Mouse (Mus musculus): Measurements from ENCODE around the gene Cotl1. TPM values are rescaled to one million over a fixed set of nuclear protein-coding genes. Genes with fewer than 3 reads are reported as not detected.

The Cotl1 gene
- 958 and 1,043 TPM in 2 replicates for total RNA-seq (2023)

DNA sequence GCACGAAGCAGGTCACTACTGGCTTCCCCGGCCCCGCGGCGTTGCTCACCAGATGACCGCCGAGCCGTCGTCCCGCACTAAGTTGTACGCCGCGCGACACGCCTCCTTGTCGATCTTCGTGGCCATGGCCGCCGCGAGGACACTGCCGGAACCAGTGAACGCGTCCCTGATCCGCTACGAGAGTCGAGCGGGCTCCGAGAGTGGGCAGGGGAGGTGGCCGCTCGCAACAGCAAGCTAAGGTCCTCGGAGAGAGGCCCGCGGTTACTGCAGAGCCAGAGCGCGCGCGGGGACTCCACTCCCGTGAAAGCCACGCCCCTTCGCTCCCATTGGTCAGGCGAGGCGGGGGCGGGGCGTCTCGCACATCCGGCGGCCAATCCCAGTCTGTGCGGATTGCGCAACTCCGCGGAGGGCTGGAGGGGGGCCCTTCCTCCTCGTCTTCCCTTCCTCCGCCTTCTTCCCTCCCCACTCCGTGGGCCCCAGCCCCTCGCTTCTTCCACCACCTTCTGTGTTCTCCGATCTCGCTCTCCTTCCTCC is at the start of gene Cotl1:
Gene Cotl1, minus strand, starts transcription at position 270 of the 534 bp plus-strand sequence.

DNA sequence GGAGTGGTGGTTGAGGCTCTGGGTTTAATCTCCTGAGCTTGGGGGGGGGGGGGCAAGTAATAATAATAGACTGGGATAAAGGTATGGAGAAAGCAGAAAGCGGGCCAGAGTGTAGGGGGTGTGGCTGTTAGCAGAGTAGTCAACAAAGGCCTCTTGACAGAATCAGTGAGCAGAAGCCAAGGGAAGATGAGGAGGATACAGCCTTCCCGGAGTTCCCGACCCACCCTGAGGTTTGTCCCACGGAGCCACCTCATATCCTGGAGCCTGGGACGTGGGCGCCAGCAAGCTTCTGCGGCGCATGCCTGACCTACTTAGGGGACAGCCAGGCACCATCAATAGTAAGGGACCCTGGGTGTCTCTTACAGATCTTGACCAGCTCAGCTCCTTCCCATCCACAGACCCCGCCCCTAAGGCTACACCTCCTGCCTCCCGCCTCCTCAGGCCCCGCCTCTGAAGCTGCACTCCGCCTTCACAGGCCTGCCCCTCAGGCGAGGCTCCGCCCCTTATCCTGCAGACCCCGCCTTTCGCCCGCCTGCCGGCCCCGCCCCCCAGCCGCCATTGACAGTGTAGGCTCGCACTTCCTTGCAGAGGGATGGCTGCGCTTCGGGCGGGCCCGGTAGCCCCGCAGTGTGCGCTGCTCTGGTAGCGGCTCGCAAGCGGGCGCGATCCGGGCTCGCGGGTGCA is 21.5 kb upstream of the Cotl1 start, which contains the start of gene Klhl36:
Gene Klhl36, plus strand, starts transcription at position 561 of the 684 bp plus-strand sequence.

DNA sequence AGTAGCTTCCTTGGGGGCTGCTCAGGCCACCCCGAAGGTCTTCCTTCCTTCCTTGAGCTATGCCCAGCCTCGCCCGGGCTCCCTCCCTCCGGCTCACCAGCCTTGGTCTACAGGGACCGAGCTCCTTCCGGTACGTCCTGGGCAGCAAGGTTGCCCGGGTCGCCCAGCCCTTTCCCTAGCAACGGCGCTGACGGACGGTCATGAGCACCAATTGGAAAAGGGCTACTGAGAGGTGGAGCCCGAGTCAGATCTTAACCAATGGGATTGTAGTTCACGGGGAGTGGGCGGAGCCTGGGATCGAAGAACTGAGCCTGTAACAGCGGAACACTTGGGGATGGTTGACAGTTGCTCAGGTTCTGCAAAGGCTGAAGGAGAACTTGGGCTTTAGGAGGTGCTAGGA is 62.1 kb downstream of the Cotl1 start, which contains the start of gene Tldc1:
Gene Tldc1, minus strand, starts transcription at position 154 of the 400 bp plus-strand sequence.

Other genes starting within 250 kb of the Cotl1 start
- gene Taf1c, start 235.3 kb downstream of the Cotl1 start, total RNA-seq (2023) = 6.2 and 8.7 TPM in 2 replicates
- gene Adad2, start 227.8 kb downstream of the Cotl1 start, total RNA-seq (2023) = not detected in 2 replicates
- not detected in 2 replicates for gene Kcng4, start 204.9 kb downstream of the Cotl1 start, total RNA-seq (2023)
- not detected in 2 replicates for gene Wfdc1, start 174.2 kb downstream of the Cotl1 start, total RNA-seq (2023)
- 0.27 and 0.28 TPM in 2 replicates for gene Atp2c2, start 140.5 kb downstream of the Cotl1 start, total RNA-seq (2023)
- gene Tldc1, start 62.1 kb downstream of the Cotl1 start, total RNA-seq (2023) = 7.8 and 8.8 TPM in 2 replicates
- gene Klhl36, start 21.7 kb upstream of the Cotl1 start, total RNA-seq (2023) = 15.3 and 21.9 TPM in 2 replicates
- gene Usp10, start 69.8 kb upstream of the Cotl1 start, total RNA-seq (2023) = 13.7 and 16.1 TPM in 2 replicates
- 6.4 and 17.4 TPM in 2 replicates for gene Gm20388, start 70.3 kb upstream of the Cotl1 start, total RNA-seq (2023)
- 103 and 118 TPM in 2 replicates for gene Crispld2, start 151.9 kb upstream of the Cotl1 start, total RNA-seq (2023)

All from neutrophil, adult 65 days (primary cell).